Mouse (Mus musculus) hindlimb bud, embryonic 11.5 days (tissue): ENCODE measurements around the gene Hfe.
"Not testable (repeated sequence)": the region's sequence is repeated elsewhere in the genome, so short reads cannot be mapped to it uniquely, and the experiment has no call there.

Experiments
- DNase-seq: peaks from one replicate; pipeline ENCODE4 v3.0.0-alpha.2; 2012; ENCODE audit warnings: low read depth, low spot score; ENCODE audit errors: extremely low spot score

Gene Hfe

GRCm38 (mm10) chr13:23687181-23687580, 23.5 kb downstream of the Hfe start:
- DNase-seq, result no peak

DNA sequence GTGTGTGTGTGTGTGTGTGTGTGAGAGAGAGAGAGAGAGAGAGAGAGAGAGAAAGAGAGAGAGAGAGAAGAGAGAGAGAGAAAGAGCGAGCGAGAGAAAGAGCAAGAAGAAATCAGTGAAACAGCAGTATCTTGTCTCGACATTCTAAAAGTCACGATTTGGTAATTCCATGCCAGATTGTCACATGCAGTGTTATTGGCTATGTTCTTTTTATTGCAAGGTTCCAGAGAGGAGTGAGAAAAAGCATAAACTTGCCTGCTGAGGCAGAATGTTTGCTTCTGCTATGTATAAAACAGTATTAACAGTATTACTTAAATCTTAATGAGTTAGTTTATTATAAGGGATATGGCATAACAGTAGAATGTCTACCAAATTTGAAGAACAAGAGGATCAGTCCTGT, 24.7 kb downstream of the Hfe start:
- DNase-seq, result no peak

DNA sequence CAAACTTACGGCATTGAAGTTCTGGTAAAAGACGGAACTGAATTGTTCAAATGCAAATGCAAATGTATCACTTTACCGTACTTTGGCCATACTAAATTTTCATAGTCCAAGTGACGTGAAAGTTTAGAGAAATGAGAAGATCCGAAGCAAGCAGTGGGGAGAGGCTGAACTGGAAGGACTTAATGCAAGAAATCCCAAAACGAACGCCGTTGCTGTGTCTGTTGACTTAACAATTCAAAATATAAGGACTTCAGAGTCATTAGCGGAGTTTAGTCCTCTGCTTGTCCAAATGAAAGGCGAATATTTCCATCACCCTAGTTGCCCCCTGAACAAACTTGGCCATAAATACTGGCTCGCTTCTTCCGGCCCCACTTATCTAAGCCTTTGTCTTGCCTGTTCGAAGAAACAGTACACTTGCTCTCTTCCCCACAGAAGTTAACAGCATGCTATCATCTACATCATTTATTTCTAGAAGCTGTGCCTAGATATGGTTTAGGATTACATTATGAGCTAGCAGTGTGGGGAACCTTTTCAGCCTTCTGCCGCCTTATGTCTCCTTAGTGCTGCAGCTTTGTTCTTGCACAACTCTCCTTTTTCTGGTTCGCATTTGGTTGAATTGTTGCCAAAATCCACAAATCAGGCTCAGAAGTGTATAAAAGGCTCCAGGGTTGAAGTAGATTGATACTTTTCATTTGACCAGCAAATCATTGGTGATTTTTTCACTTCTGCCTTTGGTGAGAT, 25.4 kb downstream of the Hfe start:
- DNase-seq, result peak; percentile 67

DNA sequence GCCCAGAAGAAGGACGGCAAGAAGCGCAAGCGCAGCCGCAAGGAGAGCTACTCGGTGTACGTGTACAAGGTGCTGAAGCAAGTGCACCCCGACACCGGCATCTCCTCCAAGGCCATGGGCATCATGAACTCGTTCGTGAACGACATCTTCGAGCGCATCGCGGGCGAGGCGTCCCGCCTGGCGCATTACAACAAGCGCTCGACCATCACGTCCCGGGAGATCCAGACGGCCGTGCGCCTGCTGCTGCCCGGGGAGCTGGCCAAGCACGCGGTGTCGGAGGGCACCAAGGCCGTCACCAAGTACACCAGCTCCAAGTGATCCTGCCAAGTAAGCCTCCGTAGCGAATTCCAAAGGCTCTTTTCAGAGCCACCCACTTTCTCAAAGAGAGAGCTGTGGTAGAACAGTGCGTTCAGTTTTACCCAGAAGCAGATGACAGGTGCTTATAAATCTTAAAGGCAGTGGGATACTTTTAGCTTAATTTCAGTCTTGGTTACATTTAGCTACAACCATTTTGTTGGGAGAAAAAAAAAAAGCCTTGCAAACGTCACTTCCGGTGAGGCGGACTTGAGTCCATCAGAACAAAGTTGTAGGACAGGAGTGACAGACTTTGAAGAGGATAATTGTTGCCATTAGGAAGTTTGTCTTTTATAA, 26.2 kb downstream of the Hfe start:
- peak; percentile 89 for DNase-seq

- DNase-seq, result peak; percentile 99
Measured at GRCm38 (mm10) chr13:23683755-23684281, 26.8 kb downstream of the Hfe start, which contains the start of the genes Hist1h2ac and Hist1h2bc. Hist1h2ac (minus strand) TSS chr13:23683948. Hist1h2bc (plus strand) TSS chr13:23684199.

- DNase-seq, result not testable (repeated sequence)
Measured at GRCm38 (mm10) chr13:23682947-23683754, 27.5 kb downstream of the Hfe start.

- DNase-seq, result no peak
Measured at GRCm38 (mm10) chr13:23682623-23682946, 28.1 kb downstream of the Hfe start.

DNA sequence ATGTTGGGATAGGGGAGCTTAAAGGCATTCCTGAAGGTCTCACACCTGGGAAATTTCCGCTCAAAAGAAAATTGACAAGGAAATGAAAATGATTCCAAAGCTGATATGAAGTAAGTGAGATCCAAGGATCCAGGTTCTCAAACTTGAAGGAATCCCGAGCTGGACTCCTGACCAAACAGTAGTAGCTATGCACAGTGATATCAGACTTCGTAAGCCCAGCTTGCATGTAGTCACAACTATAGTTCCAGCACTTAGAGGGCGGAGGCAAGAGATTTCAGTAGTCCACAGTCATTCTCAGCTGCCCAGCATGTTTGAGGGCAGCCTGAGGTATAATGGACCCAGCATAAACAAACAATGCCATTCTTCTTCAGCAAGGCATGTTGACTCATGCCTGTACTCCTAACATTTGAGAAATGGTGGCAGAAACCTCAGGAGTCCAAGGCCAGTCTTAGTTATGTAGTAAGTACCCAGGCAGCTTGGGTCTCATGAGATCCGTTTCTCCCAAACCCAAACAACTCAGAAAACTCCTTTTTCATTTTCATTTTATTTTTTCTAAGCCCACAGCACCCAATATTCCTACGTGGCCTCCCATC, 28.6 kb downstream of the Hfe start:
- no peak for DNase-seq

- DNase-seq, result no peak
Measured at GRCm38 (mm10) chr13:23662536-23662935, 48.1 kb downstream of the Hfe start.

DNA sequence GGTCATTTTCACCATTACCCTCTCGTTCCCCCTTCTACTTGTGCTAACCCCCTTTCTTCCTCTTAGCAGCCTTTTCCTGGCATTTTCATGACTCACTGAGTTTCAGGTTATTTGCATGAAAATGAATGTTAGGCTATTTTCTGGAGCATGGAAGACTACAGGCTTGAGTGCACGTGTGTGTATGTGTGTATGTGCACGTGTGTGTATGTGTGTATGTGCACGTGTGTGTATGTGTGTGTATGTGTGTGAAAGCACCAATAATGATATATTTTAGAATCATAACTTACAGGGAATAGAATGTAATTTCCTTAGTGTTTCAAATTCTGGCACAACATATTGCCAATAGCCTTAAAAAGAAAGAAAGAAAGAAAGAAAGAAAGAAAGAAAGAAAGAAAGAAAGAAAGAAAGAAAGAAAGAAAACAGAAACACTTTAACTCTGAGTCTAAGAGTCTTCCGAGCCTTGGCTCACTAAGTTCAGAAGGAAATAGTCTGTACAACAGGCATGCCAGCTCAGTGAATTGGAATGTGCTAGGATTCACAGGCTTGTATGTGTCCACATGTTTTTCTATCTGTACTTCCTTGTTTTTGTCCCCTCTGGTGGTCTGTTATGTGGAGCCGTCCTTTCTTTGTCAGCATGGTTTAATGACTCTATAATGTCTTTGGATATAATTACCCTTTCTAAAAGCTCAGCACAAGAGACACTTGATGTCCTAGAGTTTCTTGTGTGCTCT, 50.9 kb downstream of the Hfe start:
- no peak for DNase-seq
